Mouse (Mus musculus) layer of hippocampus, adult 2 months (tissue): ENCODE measurements around the gene Cd47. TPM values are rescaled to one million over a fixed set of nuclear protein-coding genes. Genes with fewer than 3 reads are reported as not detected.

ENCODE experiments used
- DNase-seq, 2 experiments: peaks; one replicate each; pipeline ENCODE4 v3.0.0; 2022; ENCODE audit warnings: low spot score in 2 of 2
- H3K27ac ChIP-seq: fragments of 200-600 bp; 2 replicates; pipeline ENCODE4 v1.8.1; 2022
- H3K4me3 ChIP-seq: fragments of 200-600 bp; 2 replicates; pipeline ENCODE4 v1.8.1; 2022; ENCODE audit warnings: mild to moderate bottlenecking
- CTCF ChIP-seq: fragments of 200-600 bp; conservative IDR thresholded peaks from 2 replicates; pipeline ENCODE4 v1.8.1; 2022; ENCODE audit warnings: antibody characterized with exemption, mild to moderate bottlenecking, moderate library complexity
- total RNA-seq, 2 experiments: library from RNA; stranded (reverse); gene quantifications; 2 replicates each; pipeline ENCODE4 v1.2.3; 2021

Gene Cd47
- total RNA-seq, 2 experiments from 2014 or later: 220 to 223 TPM

- no peak overlapping the region for H3K27ac ChIP-seq
- no peak for DNase-seq
- no peak for TF ChIP-seq CTCF
- no peak overlapping the region for H3K4me3 ChIP-seq
Measured at GRCm38 (mm10) chr16:49853633-49854032, 53.3 kb downstream of the Cd47 start.

- no peak overlapping the region; the same call in 1 of the 2 replicates for H3K27ac ChIP-seq
Measured at GRCm38 (mm10) chr16:49854194-49854593, 53.9 kb downstream of the Cd47 start.

GRCm38 (mm10) chr16:49854931-49855835 is 54.9 kb downstream of the Cd47 start:
- peak; percentile 88 to 92 for DNase-seq
- TF ChIP-seq CTCF: peak; percentile 60
- peak overlapping the region; percentile 96 for H3K4me3 ChIP-seq
- H3K27ac ChIP-seq: peak overlapping the region; percentile 100

More at GRCm38 (mm10) chr16:49854194-49854593, 53.9 kb downstream of the Cd47 start:
- H3K4me3 ChIP-seq: no peak overlapping the region
- no peak for TF ChIP-seq CTCF
- DNase-seq: no peak

GRCm38 (mm10) chr16:49855836-49856503 is 55.6 kb downstream of the Cd47 start:
- 0 out of 2 replicates have a peak, but pooled peaks have one; percentile 6 for TF ChIP-seq CTCF
- H3K4me3 ChIP-seq: peak overlapping the region; percentile 96
- DNase-seq: peak; percentile 54 to 62
- peak overlapping the region; percentile 100 for H3K27ac ChIP-seq

- peak overlapping the region; percentile 96 for H3K4me3 ChIP-seq
- no peak for DNase-seq
- TF ChIP-seq CTCF: no peak
- H3K27ac ChIP-seq: peak overlapping the region; percentile 100
Measured at GRCm38 (mm10) chr16:49856661-49857060, 56.3 kb downstream of the Cd47 start.

- no peak for DNase-seq
- no peak for TF ChIP-seq CTCF
- peak overlapping the region; percentile 96 for H3K4me3 ChIP-seq
- peak overlapping the region; percentile 100 for H3K27ac ChIP-seq
Measured at GRCm38 (mm10) chr16:49857504-49858160, 57.3 kb downstream of the Cd47 start.

- peak overlapping the region; percentile 96 for H3K4me3 ChIP-seq
- H3K27ac ChIP-seq: peak overlapping the region; percentile 100
- no peak for DNase-seq
- no peak for TF ChIP-seq CTCF
Measured at GRCm38 (mm10) chr16:49858161-49858906, 58.0 kb downstream of the Cd47 start.

GRCm38 (mm10) chr16:49858907-49859853 is 58.8 kb downstream of the Cd47 start:
- TF ChIP-seq CTCF: peak; percentile 58
- H3K4me3 ChIP-seq: peak overlapping the region; percentile 96; the same call in 1 of the 2 replicates
- H3K27ac ChIP-seq: no peak overlapping the region
- no peak for DNase-seq

GRCm38 (mm10) chr16:49861986-49862385 is 61.7 kb downstream of the Cd47 start:
- no peak overlapping the region for H3K27ac ChIP-seq
- no peak overlapping the region for H3K4me3 ChIP-seq
- no peak for DNase-seq
- no peak for TF ChIP-seq CTCF

GRCm38 (mm10) chr16:49866617-49867016 is 66.3 kb downstream of the Cd47 start:
- no peak for TF ChIP-seq CTCF
- DNase-seq: no peak
- Histone ChIP-seq H3K27ac (no peak overlapping the region), H3K4me3 (no peak overlapping the region)

GRCm38 (mm10) chr16:49868278-49868677 is 67.9 kb downstream of the Cd47 start:
- DNase-seq: no peak
- H3K27ac ChIP-seq: no peak overlapping the region
- no peak for TF ChIP-seq CTCF
- H3K4me3 ChIP-seq: no peak overlapping the region

GRCm38 (mm10) chr16:49873918-49874317 is 73.6 kb downstream of the Cd47 start:
- H3K27ac ChIP-seq: no peak overlapping the region
- H3K4me3 ChIP-seq: no peak overlapping the region
- TF ChIP-seq CTCF: no peak
- DNase-seq: no peak
